Mouse (Mus musculus): Measurements from ENCODE around the gene Rcc1l.
A peak's percentile ranks its signal among the peaks of the same experiment; 100 is the strongest.

Gene Rcc1l

DNA sequence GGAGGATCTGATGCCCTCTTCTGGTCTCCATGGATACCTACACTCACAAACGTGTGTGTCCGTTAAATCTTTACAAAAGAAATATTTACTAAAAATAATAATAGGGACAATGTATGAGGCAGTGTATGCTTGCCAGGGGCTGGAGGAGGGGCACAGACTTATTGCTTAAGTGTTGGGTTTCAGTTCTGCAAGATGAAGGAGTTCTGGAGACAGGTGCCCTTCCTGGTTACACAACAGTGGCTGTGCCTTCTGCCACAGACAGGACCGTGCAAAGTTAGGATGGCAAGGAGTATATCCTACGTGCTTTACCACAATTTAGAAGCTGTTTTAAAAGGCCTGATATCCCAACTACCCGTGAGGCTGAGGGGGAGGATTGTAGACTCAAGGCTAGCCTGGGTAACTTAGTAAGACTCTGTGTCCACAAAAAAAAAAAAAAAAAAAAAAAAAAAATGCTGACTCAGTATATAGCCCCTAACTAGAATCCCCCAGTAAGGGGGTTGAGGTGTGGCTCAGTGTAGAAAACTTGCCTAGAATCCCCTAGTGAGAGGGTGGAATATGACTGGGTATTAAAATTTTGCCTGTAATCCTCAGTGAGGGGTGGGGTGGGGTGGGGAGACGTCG is 60.8 kb downstream of the Rcc1l start:
- no peak for DNase-seq (ENCODE audit: low spot score in 2 of 2)

- no peak for DNase-seq (ENCODE audit: low spot score in 2 of 2)
Observed at GRCm38 (mm10) chr5:134114981-134115380, 61.6 kb downstream of the Rcc1l start.

DNA sequence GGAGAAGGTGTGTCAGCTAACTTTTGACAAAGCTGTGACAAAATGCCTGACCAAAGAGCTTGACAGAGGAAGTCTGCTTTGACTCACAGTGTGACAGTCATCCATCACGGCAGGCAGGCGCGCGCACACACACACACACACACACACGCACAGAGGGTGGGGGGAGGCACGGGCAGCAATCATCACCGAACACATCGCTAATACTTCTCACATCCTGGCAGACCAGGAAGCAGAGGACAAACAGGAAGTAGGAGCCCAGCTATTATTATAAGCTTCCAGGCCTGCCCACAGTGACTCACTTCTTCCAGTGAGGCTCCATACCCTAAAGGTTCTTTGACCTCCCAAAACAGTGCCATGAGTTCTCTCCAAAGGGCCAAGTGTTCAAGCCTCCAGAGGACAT is 70.7 kb downstream of the Rcc1l start:
- DNase-seq (ENCODE audit: low spot score in 2 of 2): no peak

DNA sequence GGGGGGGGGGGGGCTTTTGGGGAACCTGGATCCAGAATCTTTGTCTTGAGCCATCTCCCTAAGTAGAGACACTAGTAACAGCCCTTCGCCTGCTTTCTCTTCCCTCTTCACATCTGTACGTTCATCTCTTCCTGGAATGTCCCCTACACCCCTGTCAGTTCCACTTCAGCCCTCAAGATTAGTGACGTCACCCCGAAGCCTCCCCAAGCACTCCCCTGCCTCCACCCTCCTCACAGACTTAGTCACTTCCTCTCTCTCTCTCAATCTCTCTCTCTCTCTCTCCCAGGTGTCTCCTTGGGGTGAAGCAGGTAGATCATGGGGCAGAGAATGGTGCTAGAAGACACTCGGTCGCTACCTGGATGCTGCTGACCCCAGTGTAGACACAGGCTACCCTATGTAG is 73.9 kb downstream of the Rcc1l start:
- DNase-seq (ENCODE audit: low spot score in 2 of 2): no peak

GRCm38 (mm10) chr5:134101883-134102282 is 74.7 kb downstream of the Rcc1l start:
- DNase-seq (ENCODE audit: low spot score in 2 of 2): no peak

GRCm38 (mm10) chr5:134101322-134101721 is 75.3 kb downstream of the Rcc1l start:
- no peak for DNase-seq (ENCODE audit: low spot score in 2 of 2)

DNA sequence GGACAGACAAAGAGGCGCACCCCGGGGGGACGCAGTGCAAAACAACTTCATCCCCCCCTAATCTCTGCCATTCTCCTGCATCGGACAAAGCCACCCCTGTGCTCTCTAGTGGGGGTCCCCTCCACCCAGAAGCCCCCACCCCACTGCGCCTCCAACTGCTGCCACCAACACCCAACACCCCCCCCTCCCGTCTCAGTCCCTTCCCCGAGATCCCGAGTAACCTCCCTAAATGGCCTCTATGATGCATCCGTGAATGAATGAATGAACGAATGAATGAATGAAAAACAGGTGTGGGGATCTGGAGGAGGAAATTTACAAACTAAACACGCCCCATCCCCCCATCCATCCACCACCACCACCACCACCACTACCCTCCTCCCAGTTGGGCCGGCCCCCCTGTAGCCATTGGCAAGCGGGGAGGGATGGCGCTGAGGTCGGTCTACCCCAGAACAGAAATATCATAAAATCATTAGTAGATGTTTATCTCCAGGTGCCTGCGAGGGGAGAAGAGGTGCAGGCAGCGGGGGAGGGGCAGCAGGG is 76.3 kb downstream of the Rcc1l start:
- DNase-seq (ENCODE audit: low spot score in 2 of 2): no peak

GRCm38 (mm10) chr5:134099496-134100211 is 76.9 kb downstream of the Rcc1l start, which contains the start of gene Castor2:
Castor2 (plus strand) TSS chr5:134099711.
- peak; percentile 96 to 97 for DNase-seq (ENCODE audit: low spot score in 2 of 2)

DNA sequence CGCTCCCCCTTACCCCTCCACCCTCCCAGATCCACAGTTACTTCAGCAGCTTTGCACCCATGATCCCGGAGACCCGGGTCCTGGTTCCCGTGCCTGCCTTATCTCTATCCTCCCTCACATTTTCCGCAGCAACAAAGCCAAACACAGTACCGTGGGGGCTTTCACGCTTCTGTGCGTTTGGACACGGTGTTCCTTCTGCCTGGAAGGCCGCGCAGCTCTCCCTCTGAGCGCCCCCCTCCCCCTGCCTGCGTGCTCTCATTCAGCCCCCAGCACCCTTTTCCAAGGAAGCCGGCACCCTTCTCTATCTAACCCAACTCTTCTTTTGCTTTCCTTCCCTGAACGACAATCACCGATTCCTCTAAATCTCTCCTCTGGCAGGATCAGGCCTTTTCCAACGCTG is 77.6 kb downstream of the Rcc1l start:
- peak; percentile 26 to 50 for DNase-seq (ENCODE audit: low spot score in 2 of 2)

GRCm38 (mm10) chr5:134098341-134098902 is 78.2 kb downstream of the Rcc1l start:
- no peak for DNase-seq (ENCODE audit: low spot score in 2 of 2)
